Mouse (Mus musculus): Measurements from ENCODE around the gene Irf9.

- TF ChIP-seq CTCF (IDR thresholded peaks at IDR 0.05; ENCODE audit: low read depth) (no peak), EP300 (IDR thresholded peaks at IDR 0.05; ENCODE audit: low read depth) (no peak)
Measured at GRCm38 (mm10) chr14:55616844-55617243, 13.5 kb downstream of the Irf9 start.

Measured in liver, postnatal 0 days (tissue).